Mouse (Mus musculus) limb, embryonic 13.5 days (tissue): ENCODE data around the gene Bcl7c. TPM values are rescaled to one million over a fixed set of nuclear protein-coding genes. Genes with fewer than 3 reads are reported as not detected.
A peak's percentile ranks its signal among the peaks of the same experiment; 100 is the strongest.
"Not testable (repeated sequence)": the region's sequence is repeated elsewhere in the genome, so short reads cannot be mapped to it uniquely, and the experiment has no call there.

Experiments
- ATAC-seq: fragments of 200-750 bp; cut with Nextera tagmentation; 2 replicates; pipeline ENCODE4 v1.8.0; 2017; ENCODE audit warnings: low read depth, moderate number of reproducible peaks, moderate TSS enrichment; ENCODE audit not compliant: low FRiP score
- H3K27ac ChIP-seq: fragments of 300-500 bp; sonication (generic); 2 replicates; pipeline ENCODE4 v1.5.1; 2015; ENCODE audit warnings: inconsistent platforms, mild to moderate bottlenecking, moderate library complexity
- H3K27me3 ChIP-seq: fragments of 300-500 bp; sonication (generic); 2 replicates; pipeline ENCODE4 v1.6.1; 2015; ENCODE audit warnings: mild to moderate bottlenecking, inconsistent platforms
- H3K36me3 ChIP-seq: fragments of 300-500 bp; sonication (generic); 2 replicates; pipeline ENCODE4 v1.6.1; 2015; ENCODE audit warnings: inconsistent platforms, mild to moderate bottlenecking, moderate library complexity
- H3K4me1 ChIP-seq: fragments of 300-500 bp; sonication (generic); 2 replicates; pipeline ENCODE4 v1.6.1; 2015; ENCODE audit warnings: inconsistent platforms
- H3K4me2 ChIP-seq: fragments of 300-500 bp; sonication (generic); replicated peaks from 2 replicates; pipeline ENCODE4 v1.6.1; 2015; ENCODE audit warnings: inconsistent platforms, mild to moderate bottlenecking, moderate library complexity
- H3K4me3 ChIP-seq: fragments of 300-500 bp; sonication (generic); 2 replicates; pipeline ENCODE4 v1.5.1; 2015; ENCODE audit warnings: moderate library complexity, mild to moderate bottlenecking, inconsistent platforms
- H3K9ac ChIP-seq: fragments of 300-500 bp; sonication (generic); 2 replicates; pipeline ENCODE4 v1.6.1; 2015; ENCODE audit warnings: mild to moderate bottlenecking, inconsistent platforms
- H3K9me3 ChIP-seq: fragments of 300-500 bp; sonication (generic); 2 replicates; pipeline ENCODE4 v1.6.1; 2016; ENCODE audit warnings: inconsistent platforms
- WGBS: fragments of 180-500 bp; shearing (Covaris S2); methylation state at CpG from one replicate; pipeline ENCODE4 v1.1.7; 2015; 5-methylcytosine and 5-hydroxymethylcytosine counted together
- polyA plus RNA-seq: library from polyadenylated mRNA; unstranded; fragments of >200 nt; fragmentation: Nextera tagmentation; extraction: Ambion mirVana; gene quantifications from 2 replicates; pipeline ENCODE4 v1.2.1, GENCODE M21; 2015

Gene Bcl7c
- polyA plus RNA-seq, 1 experiment from 2014 or later: 82.3 TPM

DNA sequence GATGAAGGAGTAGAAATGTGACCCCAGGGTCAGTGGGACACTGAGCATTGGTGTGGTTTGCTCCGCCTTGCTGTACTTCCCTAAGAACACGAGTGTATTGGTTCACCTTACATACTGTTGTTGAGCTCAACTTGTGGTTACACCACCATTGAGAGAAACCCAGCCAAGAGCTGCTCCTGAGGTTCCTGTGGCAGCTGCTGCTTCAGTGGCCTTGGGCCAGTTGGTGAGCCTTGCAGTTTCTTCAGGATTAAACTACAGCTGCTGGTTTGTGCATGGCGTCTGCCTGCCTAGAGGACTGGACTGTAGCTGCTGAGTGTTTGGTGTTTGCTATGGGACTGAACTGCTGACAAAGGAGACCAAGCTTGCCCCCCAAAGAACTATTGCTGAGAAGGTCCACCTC is 2.7 kb upstream of the Bcl7c start:
- Histone ChIP-seq H3K9ac (0 out of 2 replicates have a peak overlapping the region, but pooled peaks have one; percentile 9), H3K4me1 (peaks cover 63% of the 10 kb centered on the region), H3K4me2 (peak overlapping the region; percentile 72), H3K27me3 (no peaks in the 10 kb centered on the region), H3K27ac (peak overlapping the region; percentile 97), H3K4me3 (no peak overlapping the region), H3K36me3 (peaks cover 18% of the 10 kb centered on the region), H3K9me3 (no peaks in the 10 kb centered on the region)
- WGBS: 62% methylated on average over 3 of the region's 3 CpGs
- ATAC-seq: no peak

GRCm38 (mm10) chr7:127711031-127711430 is 2.3 kb upstream of the Bcl7c start:
- Histone ChIP-seq H3K27me3 (no peaks in the 10 kb centered on the region), H3K9ac (no peak overlapping the region), H3K4me2 (no peak overlapping the region), H3K9me3 (no peaks in the 10 kb centered on the region), H3K4me1 (peaks cover 63% of the 10 kb centered on the region), H3K27ac (peak overlapping the region; percentile 97), H3K36me3 (peaks cover 18% of the 10 kb centered on the region), H3K4me3 (no peak overlapping the region)
- ATAC-seq: no peak
- 85% methylated on average over 3 of the region's 3 CpGs for WGBS

GRCm38 (mm10) chr7:127709261-127709979 is 687 bp upstream of the Bcl7c start:
- 77% methylated on average over 5 of the region's 5 CpGs for WGBS
- Histone ChIP-seq H3K9ac (peak overlapping the region; percentile 93), H3K36me3 (peaks cover 22% of the 10 kb centered on the region), H3K27ac (peak overlapping the region; percentile 99), H3K4me2 (peak overlapping the region; percentile 92), H3K27me3 (no peaks in the 10 kb centered on the region), H3K4me1 (peaks cover 55% of the 10 kb centered on the region), H3K4me3 (peak overlapping the region; percentile 76), H3K9me3 (no peaks in the 10 kb centered on the region)
- ATAC-seq: no peak

GRCm38 (mm10) chr7:127707957-127708206 is 851 bp downstream of the Bcl7c start:
- no peaks in the 10 kb centered on the region for H3K9me3 ChIP-seq
- peak overlapping the region; percentile 92 for H3K4me2 ChIP-seq
- H3K27ac ChIP-seq: peak overlapping the region; percentile 99
- no peaks in the 10 kb centered on the region for H3K27me3 ChIP-seq
- 0% methylated on average over 5 of the region's 5 CpGs for WGBS
- peaks cover 44% of the 10 kb centered on the region for H3K4me1 ChIP-seq
- H3K4me3 ChIP-seq: peak overlapping the region; percentile 76
- peak overlapping the region; percentile 93 for H3K9ac ChIP-seq
- peaks cover 37% of the 10 kb centered on the region for H3K36me3 ChIP-seq
- no peak for ATAC-seq

GRCm38 (mm10) chr7:127707045-127707956 is 1.4 kb downstream of the Bcl7c start:
- Histone ChIP-seq H3K36me3 (peaks cover 43% of the 10 kb centered on the region), H3K9me3 (no peaks in the 10 kb centered on the region), H3K4me1 (peaks cover 44% of the 10 kb centered on the region), H3K27me3 (no peaks in the 10 kb centered on the region), H3K9ac (peak overlapping the region; percentile 93), H3K27ac (peak overlapping the region; percentile 99), H3K4me2 (peak overlapping the region; percentile 92), H3K4me3 (peak overlapping the region; percentile 76)
- ATAC-seq: no peak
- WGBS: 14% methylated on average over 22 of the region's 22 CpGs

DNA sequence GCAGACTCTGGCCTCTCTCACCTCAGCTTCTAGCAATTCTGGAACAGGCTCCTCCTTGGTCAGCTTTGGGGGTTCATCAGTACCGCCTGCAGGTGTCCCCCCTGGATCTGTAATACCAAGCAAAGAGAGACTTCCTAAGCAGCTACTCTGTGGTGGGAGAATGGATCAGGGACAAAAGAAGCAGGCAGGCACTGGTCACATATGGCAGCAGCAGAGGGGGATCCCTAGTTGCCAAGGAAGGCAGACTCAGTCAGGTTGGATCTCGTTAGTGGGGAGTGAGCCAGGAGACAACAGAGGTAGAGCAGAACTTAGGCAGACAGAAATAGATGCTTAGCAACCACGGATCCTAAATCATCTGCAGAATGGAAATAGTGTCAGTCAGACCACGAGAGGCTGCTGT is 3.0 kb downstream of the Bcl7c start:
- peaks cover 54% of the 10 kb centered on the region for H3K36me3 ChIP-seq

DNA sequence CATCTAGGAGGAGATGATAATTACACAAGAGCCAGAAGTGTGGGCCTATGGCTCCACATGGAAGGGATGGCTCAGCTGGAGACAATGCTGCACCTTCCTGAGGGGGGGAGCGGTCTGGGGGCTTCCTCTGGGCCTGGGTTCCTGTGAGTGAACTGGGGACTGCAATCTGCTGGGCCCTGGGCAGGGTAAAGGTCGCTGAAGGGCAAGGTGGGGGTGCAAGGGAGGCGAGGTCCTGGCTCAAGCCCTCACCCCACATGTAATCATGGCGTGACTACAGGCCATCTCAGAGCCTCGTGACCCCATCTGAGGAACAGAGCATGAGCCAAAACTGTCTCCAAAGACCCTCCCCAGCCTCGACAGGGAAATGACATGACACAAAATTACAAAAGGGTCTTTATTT is 4.1 kb downstream of the Bcl7c start:
- whole genome bisulfite sequencing: 82% methylated on average over 6 of the region's 6 CpGs

More for the DNA sequence above, 3.0 kb downstream of the Bcl7c start:
- Histone ChIP-seq H3K27me3 (no peaks in the 10 kb centered on the region), H3K9ac (no peak overlapping the region), H3K4me3 (no peak overlapping the region), H3K4me2 (no peak overlapping the region), H3K4me1 (peaks cover 29% of the 10 kb centered on the region), H3K27ac (no peak overlapping the region), H3K9me3 (no peaks in the 10 kb centered on the region)
- 71% methylated on average over 4 of the region's 4 CpGs for WGBS
- ATAC-seq: no peak

GRCm38 (mm10) chr7:127703561-127704178 is 5.1 kb downstream of the Bcl7c start:
- H3K36me3 ChIP-seq: peaks cover 71% of the 10 kb centered on the region
- H3K4me1 ChIP-seq: peaks cover 19% of the 10 kb centered on the region
- WGBS: 93% methylated on average over 8 of the region's 8 CpGs
- H3K4me2 ChIP-seq: no peak overlapping the region
- no peak overlapping the region for H3K9ac ChIP-seq
- no peak for ATAC-seq
- no peak overlapping the region for H3K27ac ChIP-seq
- no peaks in the 10 kb centered on the region for H3K27me3 ChIP-seq
- H3K9me3 ChIP-seq: no peaks in the 10 kb centered on the region
- H3K4me3 ChIP-seq: no peak overlapping the region

More for the DNA sequence above, 4.1 kb downstream of the Bcl7c start:
- peaks cover 25% of the 10 kb centered on the region for H3K4me1 ChIP-seq
- no peak for ATAC-seq
- no peak overlapping the region for H3K4me2 ChIP-seq
- no peaks in the 10 kb centered on the region for H3K9me3 ChIP-seq
- H3K9ac ChIP-seq: peak overlapping the region; percentile 45
- no peak overlapping the region for H3K27ac ChIP-seq
- H3K4me3 ChIP-seq: no peak overlapping the region
- H3K27me3 ChIP-seq: no peaks in the 10 kb centered on the region
- H3K36me3 ChIP-seq: peaks cover 65% of the 10 kb centered on the region

GRCm38 (mm10) chr7:127700712-127701331 is 7.9 kb downstream of the Bcl7c start:
- Histone ChIP-seq H3K27ac (no peak overlapping the region), H3K36me3 (peaks cover 74% of the 10 kb centered on the region), H3K4me3 (no peak overlapping the region), H3K27me3 (no peaks in the 10 kb centered on the region), H3K9ac (no peak overlapping the region), H3K9me3 (no peaks in the 10 kb centered on the region), H3K4me1 (no peaks in the 10 kb centered on the region), H3K4me2 (no peak overlapping the region)
- WGBS: 86% methylated on average over 3 of the region's 3 CpGs
- no peak for ATAC-seq

DNA sequence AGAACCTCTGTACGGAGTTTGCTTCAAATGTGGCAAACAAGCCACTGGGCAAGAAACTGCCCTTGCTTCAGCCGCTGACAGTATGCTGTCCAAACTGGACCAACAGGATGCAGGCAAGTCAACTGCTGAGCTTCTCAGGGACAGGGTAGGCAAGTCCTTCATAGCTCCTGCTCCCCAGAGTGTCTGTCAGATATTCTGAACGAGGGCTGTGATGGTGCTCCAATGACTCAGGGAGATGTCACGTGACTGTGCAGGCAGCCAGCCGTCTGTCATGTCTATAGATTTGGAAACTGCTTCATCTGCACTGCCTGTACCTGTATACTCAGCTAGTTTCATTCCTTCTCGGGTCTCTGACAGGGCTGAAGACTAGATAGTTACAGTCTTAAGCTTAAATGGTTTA is 9.7 kb downstream of the Bcl7c start:
- H3K9ac ChIP-seq: no peak overlapping the region
- no peak for ATAC-seq
- H3K9me3 ChIP-seq: no peaks in the 10 kb centered on the region
- H3K36me3 ChIP-seq: peaks cover 70% of the 10 kb centered on the region
- H3K4me1 ChIP-seq: no peaks in the 10 kb centered on the region
- no peak overlapping the region for H3K4me3 ChIP-seq
- no peaks in the 10 kb centered on the region for H3K27me3 ChIP-seq
- no peak overlapping the region for H3K27ac ChIP-seq
- no peak overlapping the region for H3K4me2 ChIP-seq
- 80% methylated on average over 6 of the region's 6 CpGs for WGBS

DNA sequence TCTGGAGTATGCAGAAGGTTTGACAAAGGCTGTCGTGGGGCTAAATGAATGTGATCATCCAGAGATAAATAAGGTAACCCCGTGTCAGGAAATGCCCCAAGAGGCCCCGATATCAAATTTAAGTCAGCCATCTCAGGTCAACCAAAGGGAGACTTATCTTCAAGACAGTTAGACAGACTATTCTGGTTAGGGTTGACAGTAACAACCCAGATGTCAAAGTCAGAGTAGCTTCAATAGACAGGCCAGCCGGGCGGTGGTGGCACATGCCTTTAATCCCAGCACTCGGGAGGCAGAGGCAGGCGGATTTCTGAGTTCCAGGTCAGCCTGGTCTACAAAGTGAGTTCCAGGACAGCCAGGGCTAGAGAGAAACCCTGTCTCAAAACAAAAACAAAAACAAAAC is 15.0 kb downstream of the Bcl7c start:
- not testable (repeated sequence) for H3K9me3 ChIP-seq, ATAC-seq, H3K4me2 ChIP-seq, H3K4me3 ChIP-seq, H3K9ac ChIP-seq, H3K27ac ChIP-seq, H3K27me3 ChIP-seq
- Histone ChIP-seq H3K36me3 (peaks cover 33% of the 10 kb centered on the region), H3K4me1 (peaks cover 11% of the 10 kb centered on the region)
- WGBS: 94% methylated on average over 7 of the region's 7 CpGs

DNA sequence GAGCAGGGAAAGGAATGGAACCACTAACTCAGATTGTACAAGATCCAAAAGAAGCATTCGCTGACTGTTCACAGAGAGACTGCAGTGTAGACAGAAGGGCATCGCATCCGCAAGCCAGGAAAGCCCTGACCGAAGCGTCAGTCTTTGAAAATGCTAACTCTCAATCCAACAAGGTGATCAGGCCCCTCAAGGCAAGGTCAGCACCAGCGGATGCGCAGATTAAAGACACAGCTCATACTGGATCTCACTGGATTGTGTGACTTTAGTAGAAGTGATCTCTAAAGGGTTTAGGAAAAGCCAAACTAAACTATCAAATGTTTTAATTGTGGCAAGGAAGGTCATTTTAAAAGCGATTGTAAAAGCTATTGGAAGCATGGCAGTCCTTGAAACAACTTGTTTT is 15.4 kb downstream of the Bcl7c start:
- ATAC-seq: no peak
- Histone ChIP-seq H3K4me3 (no peak overlapping the region), H3K9me3 (no peaks in the 10 kb centered on the region), H3K27ac (no peak overlapping the region), H3K27me3 (no peaks in the 10 kb centered on the region), H3K36me3 (peaks cover 32% of the 10 kb centered on the region), H3K4me1 (peaks cover 11% of the 10 kb centered on the region), H3K9ac (no peak overlapping the region), H3K4me2 (no peak overlapping the region)
- WGBS: 94% methylated on average over 8 of the region's 8 CpGs
